Mouse (Mus musculus): ENCODE data around the gene Tmem267.

DNA sequence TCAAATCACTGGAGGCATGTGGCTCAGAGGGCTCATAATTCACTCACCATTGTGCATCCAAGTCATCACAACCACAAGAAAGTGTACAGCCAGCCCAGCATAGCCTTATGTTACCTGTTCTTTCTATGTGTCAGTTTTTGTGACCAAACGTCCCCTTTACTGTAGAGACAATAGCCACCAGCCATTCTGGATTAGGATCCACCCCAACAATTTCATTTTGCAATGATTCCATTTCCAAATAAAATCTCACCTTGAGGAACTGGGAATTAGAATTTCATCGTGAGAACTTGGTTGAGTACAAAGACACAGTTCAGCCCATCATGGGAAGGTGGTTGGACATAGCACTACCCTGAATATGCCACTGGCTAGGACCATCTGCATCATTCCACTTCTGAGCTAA, 168.4 kb downstream of the Tmem267 start:
- no peak for TF ChIP-seq POLR2A (IDR thresholded peaks at IDR 0.05; ENCODE audit: borderline replicate concordance, extremely low read depth, insufficient read depth, insufficient read length, poor library complexity, severe bottlenecking)
- no peak for TF ChIP-seq CTCF (IDR thresholded peaks at IDR 0.05; ENCODE audit: borderline replicate concordance, extremely low read depth, insufficient read depth, insufficient read length)

All from brain, embryonic 14.5 days (tissue).